Mouse (Mus musculus): ENCODE measurements around the gene Bicdl2. TPM values are rescaled to one million over a fixed set of nuclear protein-coding genes. Genes with fewer than 3 reads are reported as not detected.

Gene Bicdl2
- polyA plus RNA-seq, 1 experiment = 6.8 TPM

- peak; percentile 80 for DNase-seq
- peaks cover 5% of the 10 kb centered on the region for H3K4me1 ChIP-seq (ENCODE audit: control insufficient read depth, insufficient read depth, low read length)
- H3K4me3 ChIP-seq (replicated peaks; ENCODE audit: extremely low read depth, low read depth, low read length) = peak overlapping the region; percentile 40
- WGBS = under 1% methylated on average over 24 of the region's 28 CpGs
- TF ChIP-seq CTCF (IDR thresholded peaks at IDR 0.05; ENCODE audit: insufficient read depth, low read length) (peak; percentile 69), POLR2A (IDR thresholded peaks at IDR 0.05; ENCODE audit: borderline replicate concordance, extremely low read depth, low read depth, low read length) (no peak)
These were observed 39.8 kb downstream of the Bicdl2 start for GRCm38 (mm10) chr17:23700079-23700478.

GRCm38 (mm10) chr17:23703301-23703700 is 43.0 kb downstream of the Bicdl2 start:
- TF ChIP-seq POLR2A (IDR thresholded peaks at IDR 0.05; ENCODE audit: borderline replicate concordance, extremely low read depth, low read depth, low read length) = no peak
- no peak for TF ChIP-seq CTCF (IDR thresholded peaks at IDR 0.05; ENCODE audit: insufficient read depth, low read length)
- WGBS = 83% methylated on average over 9 of the region's 9 CpGs
- Histone ChIP-seq H3K4me1 (ENCODE audit: control insufficient read depth, insufficient read depth, low read length) (peaks cover 5% of the 10 kb centered on the region), H3K4me3 (replicated peaks; ENCODE audit: extremely low read depth, low read depth, low read length) (no peak overlapping the region)
- DNase-seq = no peak

GRCm38 (mm10) chr17:23704741-23705140 is 44.4 kb downstream of the Bicdl2 start:
- Histone ChIP-seq H3K4me3 (replicated peaks; ENCODE audit: extremely low read depth, low read depth, low read length) (no peak overlapping the region), H3K4me1 (ENCODE audit: control insufficient read depth, insufficient read depth, low read length) (no peaks in the 10 kb centered on the region)
- DNase-seq = no peak
- TF ChIP-seq POLR2A (IDR thresholded peaks at IDR 0.05; ENCODE audit: borderline replicate concordance, extremely low read depth, low read depth, low read length) = no peak
- TF ChIP-seq CTCF (IDR thresholded peaks at IDR 0.05; ENCODE audit: insufficient read depth, low read length) = no peak
- 45% methylated on average over 7 of the region's 7 CpGs for WGBS

GRCm38 (mm10) chr17:23705525-23706104 is 45.3 kb downstream of the Bicdl2 start:
- no peak overlapping the region for H3K4me3 ChIP-seq (replicated peaks; ENCODE audit: extremely low read depth, low read depth, low read length)
- DNase-seq = no peak
- 80% methylated on average over 5 of the region's 7 CpGs for WGBS
- no peaks in the 10 kb centered on the region for H3K4me1 ChIP-seq (ENCODE audit: control insufficient read depth, insufficient read depth, low read length)
- TF ChIP-seq CTCF (IDR thresholded peaks at IDR 0.05; ENCODE audit: insufficient read depth, low read length) (no peak), POLR2A (IDR thresholded peaks at IDR 0.05; ENCODE audit: borderline replicate concordance, extremely low read depth, low read depth, low read length) (no peak)

- Histone ChIP-seq H3K4me3 (replicated peaks; ENCODE audit: extremely low read depth, low read depth, low read length) (no peak overlapping the region), H3K4me1 (ENCODE audit: control insufficient read depth, insufficient read depth, low read length) (no peaks in the 10 kb centered on the region)
- WGBS = 0% methylated on average over 3 of the region's 3 CpGs
- DNase-seq = peak; percentile 75
- no peak for TF ChIP-seq POLR2A (IDR thresholded peaks at IDR 0.05; ENCODE audit: borderline replicate concordance, extremely low read depth, low read depth, low read length)
- peak; percentile 84 for TF ChIP-seq CTCF (IDR thresholded peaks at IDR 0.05; ENCODE audit: insufficient read depth, low read length)
These were observed 45.9 kb downstream of the Bicdl2 start for GRCm38 (mm10) chr17:23706212-23706611.

GRCm38 (mm10) chr17:23717003-23717402 is 56.7 kb downstream of the Bicdl2 start:
- DNase-seq = no peak
- 42% methylated on average over 2 of the region's 2 CpGs for WGBS
- H3K4me3 ChIP-seq (replicated peaks; ENCODE audit: extremely low read depth, low read depth, low read length) = no peak overlapping the region
- H3K4me1 ChIP-seq (ENCODE audit: control insufficient read depth, insufficient read depth, low read length) = no peaks in the 10 kb centered on the region
- TF ChIP-seq POLR2A (IDR thresholded peaks at IDR 0.05; ENCODE audit: borderline replicate concordance, extremely low read depth, low read depth, low read length) (no peak), CTCF (IDR thresholded peaks at IDR 0.05; ENCODE audit: insufficient read depth, low read length) (no peak)

Other genes with a start within 250 kb of the Bicdl2 start
- gene Vmn2r117, start 180.8 kb upstream of the Bicdl2 start, polyA plus RNA-seq (2012; rRNA removed) = not detected in 2 replicates
- 13.4 and 14.0 TPM in 2 replicates for gene Zfp213, start 96.3 kb upstream of the Bicdl2 start, polyA plus RNA-seq (2012; rRNA removed)
- 14.9 and 15.2 TPM in 2 replicates for gene Zfp13, start 61.0 kb upstream of the Bicdl2 start, polyA plus RNA-seq (2012; rRNA removed)
- 0.06 TPM in 1 of 2 replicates, not detected in the other for gene Zscan10, start 59.6 kb upstream of the Bicdl2 start, polyA plus RNA-seq (2012; rRNA removed)
- 0.70 and 1.0 TPM in 2 replicates for gene Mmp25, start 15.2 kb upstream of the Bicdl2 start, polyA plus RNA-seq (2012; rRNA removed)
- 284 and 321 TPM in 2 replicates for gene Hcfc1r1, start 13.1 kb downstream of the Bicdl2 start, polyA plus RNA-seq (2012; rRNA removed)
- gene Thoc6, start 13.4 kb downstream of the Bicdl2 start, polyA plus RNA-seq (2012; rRNA removed) = 18.1 and 20.6 TPM in 2 replicates
- gene Tnfrsf12a, start 17.0 kb downstream of the Bicdl2 start, polyA plus RNA-seq (2012; rRNA removed) = 32.4 and 39.7 TPM in 2 replicates
- gene Cldn6, start 18.7 kb downstream of the Bicdl2 start, polyA plus RNA-seq (2012; rRNA removed) = 0.57 and 0.86 TPM in 2 replicates
- 0.07 and 0.08 TPM in 2 replicates for gene Cldn9, start 23.5 kb downstream of the Bicdl2 start, polyA plus RNA-seq (2012; rRNA removed)
- not detected in 2 replicates for gene 1520401A03Rik, start 62.3 kb downstream of the Bicdl2 start, polyA plus RNA-seq (2012; rRNA removed)
- 21.8 and 25.3 TPM in 2 replicates for gene Pkmyt1, start 65.8 kb downstream of the Bicdl2 start, polyA plus RNA-seq (2012; rRNA removed)
- gene Paqr4, start 80.4 kb downstream of the Bicdl2 start, polyA plus RNA-seq (2012; rRNA removed) = 59.8 and 63.5 TPM in 2 replicates
- gene Kremen2, start 85.3 kb downstream of the Bicdl2 start, polyA plus RNA-seq (2012; rRNA removed) = 0.81 and 1.1 TPM in 2 replicates
- 37.1 and 39.1 TPM in 2 replicates for gene Flywch1, start 111.1 kb downstream of the Bicdl2 start, polyA plus RNA-seq (2012; rRNA removed)
- gene Flywch2, start 125.6 kb downstream of the Bicdl2 start, polyA plus RNA-seq (2012; rRNA removed) = 8.0 and 8.8 TPM in 2 replicates
- 538 and 681 TPM in 2 replicates for gene Srrm2, start 130.0 kb downstream of the Bicdl2 start, polyA plus RNA-seq (2012; rRNA removed)
- 470 and 498 TPM in 2 replicates for gene Elob, start 168.6 kb downstream of the Bicdl2 start, polyA plus RNA-seq (2012; rRNA removed)
- gene Prss33, start 175.6 kb downstream of the Bicdl2 start, polyA plus RNA-seq (2012; rRNA removed) = not detected in 2 replicates
- gene Prss32, start 183.3 kb downstream of the Bicdl2 start, polyA plus RNA-seq (2012; rRNA removed) = 5.1 TPM in 1 of 2 replicates, not detected in the other
- 0.66 and 0.78 TPM in 2 replicates for gene Prss41, start 183.7 kb downstream of the Bicdl2 start, polyA plus RNA-seq (2012; rRNA removed)
- gene Prss21, start 207.6 kb downstream of the Bicdl2 start, polyA plus RNA-seq (2012; rRNA removed) = not detected in 2 replicates
- gene Dcpp1, start 220.4 kb downstream of the Bicdl2 start, polyA plus RNA-seq (2012; rRNA removed) = not detected in 2 replicates
- not detected in 2 replicates for gene Dcpp2, start 220.4 kb downstream of the Bicdl2 start, polyA plus RNA-seq (2012; rRNA removed)

All from lung, adult 2 months (tissue).